Comparison of ENCODE assay signal across 10 mouse cellular contexts in genomic region chr2:31495046-31495476, GRCm38 (mm10). TPM values are rescaled to one million over a fixed set of nuclear protein-coding genes. Genes with fewer than 3 reads are reported as not detected.
DNase-seq lines count a peak whose midpoint lies in the region; ATAC-seq and TF ChIP-seq lines count a peak whose summit lies in the region.
"Had no signal": no experiment of that assay in that cellular context is flagged by ENCODE, and none has a peak within 500 bp of the region (broad histone marks: within the 10 kb centered on the region; RNA-seq: fewer than 3 reads in every experiment).

No protein-coding gene starts in this region.

- H3K4me1 ChIP-seq in hindbrain, embryonic 14.5 days (replicated peaks; ENCODE audit: control insufficient read depth, insufficient read depth, low read length), result peaks cover 57% of the 10 kb centered on the region

- H3K4me3 ChIP-seq in hindbrain, embryonic 14.5 days (replicated peaks; ENCODE audit: low read length), result no peak overlapping the region

- H3K9ac ChIP-seq in hindbrain, embryonic 14.5 days, result no peak overlapping the region

- H3K4me2 ChIP-seq in hindbrain, embryonic 14.5 days (replicated peaks), result no peak overlapping the region; the same call in 1 of the 2 replicates

- no peak for TF ChIP-seq CTCF in brain, embryonic 14.5 days (IDR thresholded peaks at IDR 0.05; ENCODE audit: borderline replicate concordance, extremely low read depth, insufficient read depth, insufficient read length)

- no peaks in the 10 kb centered on the region for H3K36me3 ChIP-seq in hindbrain, embryonic 14.5 days (replicated peaks; ENCODE audit: control insufficient read depth, insufficient read depth)

- TF ChIP-seq POLR2A in brain, embryonic 14.5 days (IDR thresholded peaks at IDR 0.05; ENCODE audit: borderline replicate concordance, extremely low read depth, insufficient read depth, insufficient read length, poor library complexity, severe bottlenecking), result no peak

- H3K27me3 ChIP-seq in hindbrain, embryonic 14.5 days (ENCODE audit: control insufficient read depth, insufficient read depth, low read length), result peaks cover 73% of the 10 kb centered on the region

- peak; percentile 80 for DNase-seq in brain, embryonic 14.5 days (ENCODE audit: low read depth)
- peak; percentile 39 for DNase-seq in embryo, embryonic 11.5 days (ENCODE audit: low read depth, low spot score)
- no peak for DNase-seq in hindbrain, embryonic 14.5 days (ENCODE audit: low spot score)
- DNase-seq in neural tube, embryonic 10.5 days (ENCODE audit: extremely low spot score, low spot score), result peak; percentile 70
- no peak for DNase-seq in thymus, postnatal 25 days
- DNase-seq in layer of hippocampus, adult 9-10 months (ENCODE audit: low spot score), result no peak
- DNase-seq: cerebellum, postnatal 14 days; gastrocnemius, postnatal 10 days had no signal

- ATAC-seq in hindbrain, embryonic 14.5 days (ENCODE audit: low FRiP score), result peak; percentile 46; the same call in 1 of the 2 replicates
- ATAC-seq in erythroid progenitor cell, adult 5-6 weeks (replicated peaks; ENCODE audit: low FRiP score, poor library complexity, severe bottlenecking), result no peak
- ATAC-seq: lung, postnatal 0 days had no signal

- no peak overlapping the region for H3K27ac ChIP-seq in hindbrain, embryonic 14.5 days

- 21% methylated on average over 13 of the region's 13 CpGs for WGBS in hindbrain, embryonic 14.5 days

- no peaks in the 10 kb centered on the region for H3K9me3 ChIP-seq in hindbrain, embryonic 14.5 days (ENCODE audit: control insufficient read depth, low read length)

RNA-seq across cellular contexts. Expression of gene Ass1, which starts 25.1 kb away (rescaled TPM):
- polyA plus RNA-seq in brain, embryonic 14.5 days (2012; rRNA removed), result 6.8 and 8.5 TPM in 2 replicates
- polyA plus RNA-seq in hindbrain, embryonic 14.5 days (2014; fragmentation: Nextera tagmentation; extraction: Ambion mirVana), result 6.1 and 8.0 TPM in 2 replicates
- total RNA-seq in erythroid progenitor cell, adult 5-6 weeks (2015; ENCODE audit: low replicate concordance), result 5.0 and 15.1 TPM in 2 replicates
- 3.9 and 6.1 TPM in 2 replicates for total RNA-seq in erythroid progenitor cell, adult 5-6 weeks (2017; ENCODE audit: low replicate concordance)

Comparison
In these comparisons a context has a peak if more than half of its experiments do, and no peak if none do; other contexts are left out.
1. DNase-seq: peak in brain, embryonic 14.5 days (single experiment), embryo, embryonic 11.5 days (single experiment) and neural tube, embryonic 10.5 days (single experiment); none in hindbrain, embryonic 14.5 days (single experiment), thymus, postnatal 25 days (single experiment) and layer of hippocampus, adult 9-10 months (single experiment).